Mouse (Mus musculus) liver, adult 2 months (tissue): ENCODE results near the gene 1700020N01Rik.

Experiments
- CTCF ChIP-seq: fragments of 200-500 bp; IDR thresholded peaks from 2 replicates; pipeline ENCODE4 v1.5.1; 2011; ENCODE audit warnings: low read depth, low read length, control low read depth
- POLR2A ChIP-seq: fragments of 200-500 bp; IDR thresholded peaks from 2 replicates; pipeline ENCODE4 v1.6.1; 2011; ENCODE audit warnings: low read length, control low read depth; ENCODE audit not compliant: insufficient read depth; ENCODE audit errors: extremely low read depth

- TF ChIP-seq POLR2A (no peak), CTCF (no peak)
Measured at GRCm38 (mm10) chr10:21635988-21636710, 43.2 kb downstream of the 1700020N01Rik start.
